Mouse (Mus musculus): ENCODE data around the gene Sort1.

DNA sequence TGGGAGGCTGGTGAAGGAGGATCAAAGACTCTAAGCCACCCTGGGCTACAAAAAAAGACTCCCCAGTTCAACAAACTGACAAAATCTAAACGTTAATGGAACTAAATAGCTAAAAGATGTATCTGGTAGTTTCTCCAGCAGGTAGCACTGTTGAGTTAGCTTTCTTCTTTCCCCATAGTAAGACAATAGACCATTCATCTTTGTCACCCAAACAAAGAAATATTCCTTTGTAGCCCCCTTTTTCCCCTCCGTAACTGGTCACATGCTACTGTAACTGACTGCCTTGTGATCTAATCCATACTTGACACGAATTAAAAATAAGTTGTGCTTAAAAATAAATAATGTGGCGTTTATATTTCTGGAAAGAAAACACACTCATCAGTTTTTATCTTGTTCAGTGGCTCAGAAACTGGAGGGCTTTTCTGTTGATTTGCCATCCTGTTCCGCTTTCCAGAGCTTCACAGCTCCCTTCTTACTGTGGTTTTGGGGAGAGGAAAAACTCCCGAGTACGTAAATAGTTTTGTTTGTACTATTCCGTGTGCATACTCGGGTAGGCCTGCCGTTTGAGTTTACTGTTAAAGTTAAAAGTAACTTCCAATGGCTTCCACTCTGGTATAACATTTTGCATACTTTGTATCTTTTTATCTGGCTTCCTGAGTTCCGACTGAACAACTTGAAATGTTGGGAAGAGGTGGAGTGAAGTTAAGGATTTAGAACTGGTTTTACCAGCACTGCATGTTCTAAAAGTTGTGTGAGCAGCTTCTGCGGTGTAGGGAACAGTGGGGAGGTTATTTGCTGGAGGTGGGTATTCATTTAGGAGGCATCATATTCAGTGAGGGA lies 1.3 kb upstream of the Sort1 start:
- no peak for TF ChIP-seq CTCF (IDR thresholded peaks at IDR 0.05; ENCODE audit: low read depth, low read length)
- no peak for TF ChIP-seq GATA1 (IDR thresholded peaks at IDR 0.05; ENCODE audit: borderline replicate concordance, low read length)
- TF ChIP-seq TAL1 (conservative IDR thresholded peaks at IDR 0.05; ENCODE audit: low read depth, low read length) = no peak

Measured in G1E (cell line).